Mouse (Mus musculus): ENCODE results near the gene Lamtor5. TPM values are rescaled to one million over a fixed set of nuclear protein-coding genes. Genes with fewer than 3 reads are reported as not detected.

Gene Lamtor5
- polyA plus RNA-seq (2015; fragmentation: Nextera tagmentation; extraction: Ambion mirVana): 179 and 209 TPM in 2 replicates

GRCm38 (mm10) chr3:107278479-107279269 is at the start of gene Lamtor5:
Gene Lamtor5 (plus strand): TSS chr3:107278858.

GRCm38 (mm10) chr3:107230527-107230926 is 48.1 kb upstream of the Lamtor5 start, which contains the start of gene A630076J17Rik:
Gene A630076J17Rik (plus strand): TSS chr3:107230614.

GRCm38 (mm10) chr3:107239607-107240006 is 39.1 kb upstream of the Lamtor5 start, which contains the start of gene Prok1:
Gene Prok1 (minus strand): TSS chr3:107239707.

GRCm38 (mm10) chr3:107290764-107291381 is 12.2 kb downstream of the Lamtor5 start, which contains the start of gene Slc16a4:
Gene Slc16a4 (plus strand): TSS chr3:107291230.

Other genes with a start within 250 kb of the Lamtor5 start
- 0.08 and 0.69 TPM in 2 replicates for gene Kcna3, start 242.7 kb upstream of the Lamtor5 start, polyA plus RNA-seq (2015; fragmentation: Nextera tagmentation; extraction: Ambion mirVana)
- gene Kcna2, start 177.7 kb upstream of the Lamtor5 start, polyA plus RNA-seq (2015; fragmentation: Nextera tagmentation; extraction: Ambion mirVana): 0.04 and 0.07 TPM in 2 replicates
- gene Kcna10, start 95.8 kb upstream of the Lamtor5 start, polyA plus RNA-seq (2015; fragmentation: Nextera tagmentation; extraction: Ambion mirVana): not detected in 2 replicates
- gene Cym, start 57.1 kb upstream of the Lamtor5 start, polyA plus RNA-seq (2015; fragmentation: Nextera tagmentation; extraction: Ambion mirVana): 5.4 and 7.9 TPM in 2 replicates
- not detected in 2 replicates for gene A630076J17Rik, start 48.2 kb upstream of the Lamtor5 start, polyA plus RNA-seq (2015; fragmentation: Nextera tagmentation; extraction: Ambion mirVana)
- not detected in 2 replicates for gene Prok1, start 39.2 kb upstream of the Lamtor5 start, polyA plus RNA-seq (2015; fragmentation: Nextera tagmentation; extraction: Ambion mirVana)
- 4.0 and 7.2 TPM in 2 replicates for gene Slc16a4, start 12.4 kb downstream of the Lamtor5 start, polyA plus RNA-seq (2015; fragmentation: Nextera tagmentation; extraction: Ambion mirVana)
- 6.3 and 7.5 TPM in 2 replicates for gene Rbm15, start 54.8 kb downstream of the Lamtor5 start, polyA plus RNA-seq (2015; fragmentation: Nextera tagmentation; extraction: Ambion mirVana)
- gene Kcnc4, start 180.7 kb downstream of the Lamtor5 start, polyA plus RNA-seq (2015; fragmentation: Nextera tagmentation; extraction: Ambion mirVana): 0.10 TPM in 1 of 2 replicates, not detected in the other
- gene Slc6a17, start 239.2 kb downstream of the Lamtor5 start, polyA plus RNA-seq (2015; fragmentation: Nextera tagmentation; extraction: Ambion mirVana): 4.1 and 4.4 TPM in 2 replicates

All from urinary bladder, postnatal 0 days (tissue).